Mouse (Mus musculus) limb, embryonic 14.5 days (tissue): ENCODE measurements around the gene Bcl6b. TPM values are rescaled to one million over a fixed set of nuclear protein-coding genes. Genes with fewer than 3 reads are reported as not detected.

ENCODE experiments used
- ATAC-seq: fragments of 200-750 bp; cut with Nextera tagmentation; 2 replicates; pipeline ENCODE4 v1.8.0; 2017; ENCODE audit warnings: low read depth, moderate number of reproducible peaks, moderate TSS enrichment; ENCODE audit not compliant: low FRiP score
- DNase-seq: peaks from one replicate; pipeline ENCODE4 v3.0.0-alpha.2; 2015; ENCODE audit warnings: low spot score
- H3K27ac ChIP-seq: fragments of 300-500 bp; sonication (generic); replicated peaks from 2 replicates; pipeline ENCODE4 v1.5.1; 2014; ENCODE audit warnings: low read depth, mild to moderate bottlenecking, low read length, moderate library complexity, mixed read lengths
- H3K27me3 ChIP-seq: fragments of 300-500 bp; sonication (generic); 2 replicates; pipeline ENCODE4 v1.6.1; 2014; ENCODE audit warnings: low read length, mixed read lengths; ENCODE audit not compliant: control insufficient read depth, insufficient read depth
- H3K36me3 ChIP-seq: fragments of 300-500 bp; sonication (generic); 2 replicates; pipeline ENCODE4 v1.6.1; 2014; ENCODE audit warnings: mild to moderate bottlenecking, low read length, moderate library complexity, mixed read lengths; ENCODE audit not compliant: control insufficient read depth, insufficient read depth
- H3K4me1 ChIP-seq: fragments of 300-500 bp; sonication (generic); 2 replicates; pipeline ENCODE4 v1.6.1; 2014; ENCODE audit warnings: antibody characterized with exemption, low read length, mixed read lengths; ENCODE audit not compliant: control insufficient read depth, insufficient read depth
- H3K4me2 ChIP-seq: fragments of 300-500 bp; sonication (generic); replicated peaks from 2 replicates; pipeline ENCODE4 v1.6.1; 2014; ENCODE audit warnings: low read depth, mild to moderate bottlenecking, low read length, moderate library complexity; ENCODE audit not compliant: severe bottlenecking
- H3K4me3 ChIP-seq: fragments of 300-500 bp; sonication (generic); replicated peaks from 2 replicates; pipeline ENCODE4 v1.5.1; 2014; ENCODE audit warnings: low read length
- H3K9ac ChIP-seq: fragments of 300-500 bp; sonication (generic); 2 replicates; pipeline ENCODE4 v1.6.1; 2014; ENCODE audit warnings: mild to moderate bottlenecking, low read depth, low read length, moderate library complexity; ENCODE audit not compliant: severe bottlenecking
- H3K9me3 ChIP-seq: fragments of 300-500 bp; sonication (generic); 2 replicates; pipeline ENCODE4 v1.6.1; 2016; ENCODE audit warnings: low read length; ENCODE audit not compliant: control insufficient read depth
- POLR2A ChIP-seq: fragments of 200-500 bp; IDR thresholded peaks from 2 replicates; pipeline ENCODE4 v1.8.0; 2012; ENCODE audit warnings: inconsistent platforms, mild to moderate bottlenecking, moderate library complexity, borderline replicate concordance; ENCODE audit not compliant: insufficient read depth, insufficient read length; ENCODE audit errors: extremely low read depth
- WGBS: fragments of 180-500 bp; shearing (Covaris S2); extraction: QIAGEN DNeasy Blood & Tissue Kit; methylation state at CpG from one replicate; pipeline ENCODE4 v1.1.7; 2014; 5-methylcytosine and 5-hydroxymethylcytosine counted together
- polyA plus RNA-seq, 2 experiments: library from polyadenylated mRNA; depleted of rRNA in 1 of 2; stranded (reverse) in 1 of 2; unstranded in 1 of 2; fragments of >200 nt; fragmentation: Nextera tagmentation in 1 of 2; extraction: Ambion mirVana in 1 of 2; gene quantifications; 2 replicates each; pipeline versions ENCODE4 v1.2.1 to v1.2.3; 2012 to 2014

The Bcl6b gene
- polyA plus RNA-seq, 2 experiments, result 12.2 TPM

- H3K4me3 ChIP-seq, result no peak overlapping the region
- DNase-seq (peak; percentile 75), ATAC-seq (peak; percentile 35; the same call in 1 of the 2 replicates)
- no peak overlapping the region for H3K9ac ChIP-seq
- H3K4me2 ChIP-seq, result no peak overlapping the region
- peaks cover 6% of the 10 kb centered on the region for H3K36me3 ChIP-seq
- no peak for TF ChIP-seq POLR2A
- H3K9me3 ChIP-seq, result no peaks in the 10 kb centered on the region
- no peak overlapping the region for H3K27ac ChIP-seq
- H3K4me1 ChIP-seq, result peaks cover 12% of the 10 kb centered on the region
- peaks cover 39% of the 10 kb centered on the region for H3K27me3 ChIP-seq
- WGBS, result 10% methylated on average over 9 of the region's 9 CpGs
Observed at GRCm38 (mm10) chr11:70212896-70213295, 16.7 kb downstream of the Bcl6b start.

- peaks cover 39% of the 10 kb centered on the region for H3K27me3 ChIP-seq
- peak within 1 kb of the TSS; percentile 56; the same call in 1 of the 2 replicates for H3K4me2 ChIP-seq
- whole genome bisulfite sequencing, result 50% methylated on average over 6 of the region's 6 CpGs
Observed at GRCm38 (mm10) chr11:70212423-70212822, 17.2 kb downstream of the Bcl6b start, which contains the start of gene Slc16a11. Gene Slc16a11, plus strand, starts transcription at chr11:70212752.

GRCm38 (mm10) chr11:70211972-70212371 is 17.6 kb downstream of the Bcl6b start:
- no peaks in the 10 kb centered on the region for H3K9me3 ChIP-seq
- ATAC-seq, result no peak

More at GRCm38 (mm10) chr11:70212423-70212822, 17.2 kb downstream of the Bcl6b start, which contains the start of gene Slc16a11:
- ATAC-seq, result no peak
- no peak for TF ChIP-seq POLR2A
- H3K36me3 ChIP-seq, result peaks cover 5% of the 10 kb centered on the region
- no peak within 1 kb of the TSS for H3K9ac ChIP-seq
- no peaks in the 10 kb centered on the region for H3K9me3 ChIP-seq
- H3K4me3 ChIP-seq, result no peak within 1 kb of the TSS
- no peak for DNase-seq
- H3K27ac ChIP-seq, result no peak within 1 kb of the TSS
- peaks cover 12% of the 10 kb centered on the region for H3K4me1 ChIP-seq

GRCm38 (mm10) chr11:70210681-70211080 is 18.9 kb downstream of the Bcl6b start:
- no peak for DNase-seq
- Histone ChIP-seq H3K27ac (no peak overlapping the region), H3K4me2 (no peak overlapping the region), H3K4me1 (peaks cover 12% of the 10 kb centered on the region), H3K36me3 (no peaks in the 10 kb centered on the region), H3K4me3 (no peak overlapping the region), H3K27me3 (peaks cover 26% of the 10 kb centered on the region), H3K9me3 (no peaks in the 10 kb centered on the region), H3K9ac (no peak overlapping the region)
- WGBS, result 83% methylated on average over 2 of the region's 2 CpGs
- no peak for ATAC-seq
- TF ChIP-seq POLR2A, result no peak

More at GRCm38 (mm10) chr11:70211972-70212371, 17.6 kb downstream of the Bcl6b start:
- 83% methylated on average over 6 of the region's 6 CpGs for WGBS
- no peak for DNase-seq
- H3K4me1 ChIP-seq, result peaks cover 12% of the 10 kb centered on the region
- H3K4me3 ChIP-seq, result no peak overlapping the region
- no peak for TF ChIP-seq POLR2A
- no peak overlapping the region for H3K9ac ChIP-seq
- no peak overlapping the region for H3K27ac ChIP-seq
- H3K4me2 ChIP-seq, result no peak overlapping the region
- peaks cover under 1% of the 10 kb centered on the region; the same call in 1 of the 2 replicates for H3K36me3 ChIP-seq
- H3K27me3 ChIP-seq, result peaks cover 37% of the 10 kb centered on the region

- Histone ChIP-seq H3K27ac (no peak overlapping the region), H3K9me3 (no peaks in the 10 kb centered on the region), H3K4me2 (no peak overlapping the region), H3K4me3 (no peak overlapping the region), H3K36me3 (no peaks in the 10 kb centered on the region), H3K9ac (no peak overlapping the region), H3K27me3 (peaks cover 8% of the 10 kb centered on the region), H3K4me1 (peaks cover 3% of the 10 kb centered on the region; the same call in 1 of the 2 replicates)
- 67% methylated on average over 5 of the region's 5 CpGs for WGBS
- ATAC-seq, result no peak
- no peak for DNase-seq
- TF ChIP-seq POLR2A, result no peak
Observed at GRCm38 (mm10) chr11:70208778-70209388, 20.7 kb downstream of the Bcl6b start.
